Mouse (Mus musculus) layer of hippocampus, adult 18-20 months (tissue): ENCODE results near the gene Layn. TPM values are rescaled to one million over a fixed set of nuclear protein-coding genes. Genes with fewer than 3 reads are reported as not detected.
A peak's percentile ranks its signal among the peaks of the same experiment; 100 is the strongest.

ENCODE experiments used
- DNase-seq, 2 experiments: peaks; one replicate each; pipeline ENCODE4 v3.0.0; 2022; ENCODE audit warnings: low spot score in 2 of 2
- microRNA-seq, 2 experiments: library from miRNA; unstranded; fragments of <30 nt; microRNA quantifications; one replicate each; pipeline ENCODE4 v1.2.0; 2021
- total RNA-seq, 2 experiments: library from RNA; stranded (reverse); gene quantifications; 2 replicates each; pipeline ENCODE4 v1.2.3; 2021

Gene Layn
- total RNA-seq, 2 experiments from 2014 or later, result 3.6 to 5.9 TPM

GRCm38 (mm10) chr9:51032785-51033529 is 43.9 kb downstream of the Layn start:
- no peak for DNase-seq

- no peak for DNase-seq
Measured at GRCm38 (mm10) chr9:51032291-51032690, 44.6 kb downstream of the Layn start.

- DNase-seq, result no peak
Measured at GRCm38 (mm10) chr9:51031603-51032002, 45.3 kb downstream of the Layn start.

GRCm38 (mm10) chr9:51030147-51030546 is 46.7 kb downstream of the Layn start:
- no peak for DNase-seq

- no peak for DNase-seq
Measured at GRCm38 (mm10) chr9:51026952-51027351, 49.9 kb downstream of the Layn start.

GRCm38 (mm10) chr9:51021123-51021795 is 55.6 kb downstream of the Layn start:
- no peak for DNase-seq

- DNase-seq, result no peak
Measured at GRCm38 (mm10) chr9:51020351-51020750, 56.5 kb downstream of the Layn start.

- no peak for DNase-seq
Measured at GRCm38 (mm10) chr9:51019670-51020069, 57.2 kb downstream of the Layn start.

GRCm38 (mm10) chr9:51015732-51016131 is 61.2 kb downstream of the Layn start:
- no peak for DNase-seq

GRCm38 (mm10) chr9:51013644-51014043 is 63.2 kb downstream of the Layn start:
- no peak for DNase-seq

- DNase-seq, result no peak
Measured at GRCm38 (mm10) chr9:51009656-51009950, 67.3 kb downstream of the Layn start.

GRCm38 (mm10) chr9:51008841-51009655 is 67.8 kb downstream of the Layn start, which contains the start of gene Sik2:
Gene Sik2 (minus strand): TSS chr9:51009073.
- DNase-seq, result peak; percentile 81 to 88

GRCm38 (mm10) chr9:51008068-51008840 is 68.6 kb downstream of the Layn start:
- peak in 1 of 2 experiments; percentile 22 for DNase-seq

GRCm38 (mm10) chr9:51007726-51008067 is 69.2 kb downstream of the Layn start:
- no peak for DNase-seq

- peak in 1 of 2 experiments; percentile 70 for DNase-seq
Measured at GRCm38 (mm10) chr9:51006846-51007245, 70.0 kb downstream of the Layn start.

Small RNA genes lying within 50 kb of the gene (microRNA-seq; reads per million reads assigned to microRNA genes)
- gene Mir34b (24.9 to 62.4 reads per million in 2 experiments), gene Mir34c (408 to 1,628 reads per million in 2 experiments)

Other genes with a start within 250 kb of the Layn start
- 10 to 100 TPM; 17.4 to 17.7 TPM for gene Ppp2r1b, start 231.8 kb downstream of the Layn start, total RNA-seq
- gene Sik2, start 68.0 kb downstream of the Layn start, total RNA-seq, result 10 to 100 TPM; 42.6 to 48.2 TPM
- gene Btg4, start 16.2 kb downstream of the Layn start, total RNA-seq, result not detected
- under 1 TPM in 1 of 2 experiments, not detected in 1; 0.67 TPM for gene 4833427G06Rik, start 25.0 kb upstream of the Layn start, total RNA-seq
- gene Gm32742, start 88.4 kb upstream of the Layn start, total RNA-seq, result not detected
- under 1 TPM in 1 of 2 experiments, not detected in 1; 0.17 TPM for gene Pou2af1, start 136.6 kb upstream of the Layn start, total RNA-seq
- 1 to 10 TPM; 1.1 to 1.3 TPM for gene Colca2, start 201.5 kb upstream of the Layn start, total RNA-seq